Comparison of ENCODE assay signal across 25 mouse cellular contexts in genomic region chr2:16183158-16183557, GRCm38 (mm10).
A peak's percentile ranks its signal among the peaks of the same experiment; 100 is the strongest.
DNase-seq lines count a peak whose midpoint lies in the region; ATAC-seq and TF ChIP-seq lines count a peak whose summit lies in the region.
"Had no signal": no experiment of that assay in that cellular context is flagged by ENCODE, and none has a peak within 500 bp of the region (broad histone marks: within the 10 kb centered on the region; RNA-seq: fewer than 3 reads in every experiment).

No protein-coding gene starts in this region.

- H3K27ac ChIP-seq in liver, adult 2 months (replicated peaks; ENCODE audit: insufficient read depth, low read depth, low read length): no peak overlapping the region
- no peak overlapping the region for H3K27ac ChIP-seq in liver, postnatal 0 days (ENCODE audit: low read depth)
- H3K27ac ChIP-seq in hindbrain, postnatal 0 days: no peak overlapping the region
- H3K27ac ChIP-seq: embryonic facial prominence, embryonic 12.5 days; embryonic facial prominence, embryonic 15.5 days; forebrain, embryonic 12.5 days; forebrain, embryonic 15.5 days; hindbrain, embryonic 12.5 days; hindbrain, embryonic 15.5 days; intestine, embryonic 15.5 days had no signal

- no peak for TF ChIP-seq EP300 in liver, postnatal 0 days (IDR thresholded peaks at IDR 0.05; ENCODE audit: low read depth)

- no peaks in the 10 kb centered on the region for H3K9me3 ChIP-seq in liver, postnatal 0 days (ENCODE audit: low read length)
- no peaks in the 10 kb centered on the region for H3K9me3 ChIP-seq in hindbrain, postnatal 0 days (ENCODE audit: low read length)
- H3K9me3 ChIP-seq: embryonic facial prominence, embryonic 12.5 days; embryonic facial prominence, embryonic 15.5 days; forebrain, embryonic 12.5 days; forebrain, embryonic 15.5 days; G1E; hindbrain, embryonic 12.5 days; hindbrain, embryonic 15.5 days; intestine, embryonic 15.5 days had no signal

- H3K4me2 ChIP-seq in liver, postnatal 0 days (ENCODE audit: low read depth, low read length): no peak overlapping the region
- no peak overlapping the region for H3K4me2 ChIP-seq in hindbrain, postnatal 0 days (ENCODE audit: low read depth, low read length)
- H3K4me2 ChIP-seq: embryonic facial prominence, embryonic 12.5 days; embryonic facial prominence, embryonic 15.5 days; forebrain, embryonic 12.5 days; forebrain, embryonic 15.5 days; heart, embryonic 11.5 days; hindbrain, embryonic 12.5 days; hindbrain, embryonic 15.5 days; intestine, embryonic 15.5 days had no signal

- no peaks in the 10 kb centered on the region for H3K36me3 ChIP-seq in liver, adult 2 months (ENCODE audit: control insufficient read depth, insufficient read depth, low read length)
- no peaks in the 10 kb centered on the region for H3K36me3 ChIP-seq in liver, postnatal 0 days (replicated peaks; ENCODE audit: insufficient read depth, low read length)
- no peaks in the 10 kb centered on the region for H3K36me3 ChIP-seq in hindbrain, postnatal 0 days (ENCODE audit: insufficient read depth, low read length)
- H3K36me3 ChIP-seq: embryonic facial prominence, embryonic 12.5 days; embryonic facial prominence, embryonic 15.5 days; forebrain, embryonic 12.5 days; forebrain, embryonic 15.5 days; G1E; hindbrain, embryonic 12.5 days; hindbrain, embryonic 15.5 days; intestine, embryonic 15.5 days had no signal

- TF ChIP-seq POLR2A in liver, adult 2 months (IDR thresholded peaks at IDR 0.05; ENCODE audit: extremely low read depth, insufficient read depth, low read length): no peak

- no peaks in the 10 kb centered on the region for H3K27me3 ChIP-seq in liver, adult 2 months (ENCODE audit: control insufficient read depth, insufficient read depth, low read length)
- no peaks in the 10 kb centered on the region for H3K27me3 ChIP-seq in liver, postnatal 0 days (ENCODE audit: insufficient read depth, low read length)
- H3K27me3 ChIP-seq in hindbrain, postnatal 0 days (ENCODE audit: insufficient read depth, low read length): no peaks in the 10 kb centered on the region
- H3K27me3 ChIP-seq: CH12.LX; embryonic facial prominence, embryonic 12.5 days; embryonic facial prominence, embryonic 15.5 days; forebrain, embryonic 12.5 days; forebrain, embryonic 15.5 days; hindbrain, embryonic 12.5 days; hindbrain, embryonic 15.5 days; intestine, embryonic 15.5 days had no signal

- no peaks in the 10 kb centered on the region for H3K4me1 ChIP-seq in liver, adult 2 months (ENCODE audit: control insufficient read depth, insufficient read depth, low read length)
- H3K4me1 ChIP-seq in liver, postnatal 0 days (ENCODE audit: insufficient read depth): no peaks in the 10 kb centered on the region
- no peaks in the 10 kb centered on the region for H3K4me1 ChIP-seq in hindbrain, postnatal 0 days (ENCODE audit: insufficient read depth, low read length)
- H3K4me1 ChIP-seq: embryonic facial prominence, embryonic 12.5 days; embryonic facial prominence, embryonic 15.5 days; forebrain, embryonic 12.5 days; forebrain, embryonic 15.5 days; hindbrain, embryonic 12.5 days; hindbrain, embryonic 15.5 days; intestine, embryonic 15.5 days had no signal

- peak; percentile 9 for DNase-seq in liver, adult 2 months (ENCODE audit: extremely low read depth, low read depth, low spot score)
- DNase-seq in liver, postnatal 0 days: no peak
- DNase-seq in Muller cell, postnatal 12 days (ENCODE audit: inconsistent ontology term): no peak
- DNase-seq in hindbrain, postnatal 0 days (ENCODE audit: low spot score): no peak
- DNase-seq: adrenal gland, adult 2 months; adrenal gland, postnatal 14 days; B cell, adult 2 months; cerebellum, adult 11-12 months; cerebellum, adult 8-10 months; cerebellum, postnatal 10 days; cerebellum, postnatal 36 days; gastrocnemius, postnatal 25 days; heart, adult 11 months had no signal

- no peak overlapping the region for H3K9ac ChIP-seq in liver, adult 2 months (ENCODE audit: low read depth, low read length)
- no peak overlapping the region for H3K9ac ChIP-seq in liver, postnatal 0 days (replicated peaks)
- H3K9ac ChIP-seq in hindbrain, postnatal 0 days (replicated peaks; ENCODE audit: low read length): no peak overlapping the region
- H3K9ac ChIP-seq: embryonic facial prominence, embryonic 12.5 days; embryonic facial prominence, embryonic 15.5 days; forebrain, embryonic 12.5 days; forebrain, embryonic 15.5 days; hindbrain, embryonic 12.5 days; hindbrain, embryonic 15.5 days; intestine, embryonic 15.5 days had no signal

- H3K79me2 ChIP-seq in liver, adult 2 months (ENCODE audit: control insufficient read depth, insufficient read depth, low read length): no peaks in the 10 kb centered on the region

- TF ChIP-seq CTCF in liver, adult 2 months (IDR thresholded peaks at IDR 0.05; ENCODE audit: low read depth, low read length): no peak
- TF ChIP-seq CTCF in liver, postnatal 0 days (IDR thresholded peaks at IDR 0.05; ENCODE audit: low read depth): no peak
- no peak for TF ChIP-seq CTCF in hindbrain, postnatal 0 days (IDR thresholded peaks at IDR 0.05; ENCODE audit: low read depth)

- WGBS in liver, adult 2 months: 81% methylated on average over 2 of the region's 2 CpGs
- 59% methylated on average over 2 of the region's 2 CpGs for WGBS in liver, postnatal 0 days (ENCODE audit: insufficient replicate concordance)
- 95% methylated on average over 2 of the region's 2 CpGs for WGBS in hindbrain, postnatal 0 days

- H3K4me3 ChIP-seq in liver, adult 2 months (ENCODE audit: insufficient read depth, low read depth, low read length): no peak overlapping the region
- H3K4me3 ChIP-seq in liver, postnatal 0 days (ENCODE audit: low read depth, low read length): no peak overlapping the region
- H3K4me3 ChIP-seq in hindbrain, postnatal 0 days (ENCODE audit: low read length): no peak overlapping the region
- H3K4me3 ChIP-seq: embryonic facial prominence, embryonic 12.5 days; embryonic facial prominence, embryonic 15.5 days; forebrain, embryonic 12.5 days; forebrain, embryonic 15.5 days; hindbrain, embryonic 12.5 days; hindbrain, embryonic 15.5 days; intestine, embryonic 15.5 days had no signal

- ATAC-seq in liver, postnatal 0 days: no peak
- ATAC-seq in common myeloid progenitor, adult 5-6 weeks (replicated peaks; ENCODE audit: low read depth, poor library complexity, severe bottlenecking): peak; percentile 50; the same call in 1 of the 2 replicates
- peak; percentile 67 for ATAC-seq in megakaryocyte, adult 5-6 weeks (ENCODE audit: poor library complexity, severe bottlenecking)
- ATAC-seq in hindbrain, postnatal 0 days: no peak
- ATAC-seq: forebrain, embryonic 15.5 days; intestine, embryonic 15.5 days had no signal

Comparison
In these comparisons a context has a peak if more than half of its experiments do, and no peak if none do; other contexts are left out.
1. ATAC-seq: peak in common myeloid progenitor, adult 5-6 weeks (single experiment) and megakaryocyte, adult 5-6 weeks (single experiment); none in liver, postnatal 0 days (single experiment) and hindbrain, postnatal 0 days (single experiment).